26 mouse cellular contexts compared by ENCODE assay signal in genomic region chr14:54474744-54475143, GRCm38 (mm10). TPM values are rescaled to one million over a fixed set of nuclear protein-coding genes. Genes with fewer than 3 reads are reported as not detected.
DNase-seq lines count a peak whose midpoint lies in the region; ATAC-seq and TF ChIP-seq lines count a peak whose summit lies in the region.
"Had no signal": no experiment of that assay in that cellular context is flagged by ENCODE, and none has a peak within 500 bp of the region (broad histone marks: within the 10 kb centered on the region; RNA-seq: fewer than 3 reads in every experiment).

No protein-coding gene starts in this region.

- 69% methylated on average over 5 of the region's 5 CpGs for WGBS in hindbrain, embryonic 15.5 days
- 86% methylated on average over 5 of the region's 5 CpGs for WGBS in hindbrain, embryonic 14.5 days
- WGBS in lung, embryonic 15.5 days, result 63% methylated on average over 5 of the region's 5 CpGs

- no peaks in the 10 kb centered on the region for H3K9me3 ChIP-seq in hindbrain, embryonic 15.5 days
- no peaks in the 10 kb centered on the region for H3K9me3 ChIP-seq in hindbrain, embryonic 14.5 days (ENCODE audit: control insufficient read depth, low read length)
- H3K9me3 ChIP-seq in lung, embryonic 15.5 days, result no peaks in the 10 kb centered on the region
- H3K9me3 ChIP-seq: embryonic facial prominence, embryonic 13.5 days; embryonic facial prominence, embryonic 15.5 days; forebrain, embryonic 10.5 days; forebrain, embryonic 12.5 days; G1E had no signal

- 0 out of 2 replicates have a peak, but pooled peaks cover 4% of the 10 kb centered on the region for H3K27me3 ChIP-seq in hindbrain, embryonic 15.5 days
- no peaks in the 10 kb centered on the region for H3K27me3 ChIP-seq in hindbrain, embryonic 14.5 days (ENCODE audit: control insufficient read depth, insufficient read depth, low read length)
- peaks cover 20% of the 10 kb centered on the region for H3K27me3 ChIP-seq in lung, embryonic 15.5 days
- H3K27me3 ChIP-seq: CH12.LX, Patski had no signal

- peaks cover 40% of the 10 kb centered on the region for H3K4me1 ChIP-seq in hindbrain, embryonic 15.5 days (replicated peaks)
- H3K4me1 ChIP-seq in hindbrain, embryonic 14.5 days (replicated peaks; ENCODE audit: control insufficient read depth, insufficient read depth, low read length), result peaks cover 29% of the 10 kb centered on the region
- H3K4me1 ChIP-seq in lung, embryonic 15.5 days, result peaks cover 42% of the 10 kb centered on the region

- TF ChIP-seq POLR2A in brain, embryonic 14.5 days (IDR thresholded peaks at IDR 0.05; ENCODE audit: borderline replicate concordance, extremely low read depth, insufficient read depth, insufficient read length, poor library complexity, severe bottlenecking), result no peak

- H3K27ac ChIP-seq in hindbrain, embryonic 15.5 days (replicated peaks), result peak overlapping the region; percentile 83
- H3K27ac ChIP-seq in hindbrain, embryonic 14.5 days, result no peak overlapping the region
- no peak overlapping the region for H3K27ac ChIP-seq in lung, embryonic 15.5 days
- H3K27ac ChIP-seq: embryonic facial prominence, embryonic 13.5 days; embryonic facial prominence, embryonic 15.5 days had no signal

- peaks cover 8% of the 10 kb centered on the region; the same call in 1 of the 2 replicates for H3K36me3 ChIP-seq in hindbrain, embryonic 15.5 days
- peaks cover 8% of the 10 kb centered on the region for H3K36me3 ChIP-seq in hindbrain, embryonic 14.5 days (replicated peaks; ENCODE audit: control insufficient read depth, insufficient read depth)
- peaks cover 6% of the 10 kb centered on the region; the same call in 1 of the 2 replicates for H3K36me3 ChIP-seq in lung, embryonic 15.5 days

- no peak overlapping the region for H3K4me3 ChIP-seq in hindbrain, embryonic 15.5 days
- H3K4me3 ChIP-seq in hindbrain, embryonic 14.5 days (replicated peaks; ENCODE audit: low read length), result no peak overlapping the region
- H3K4me3 ChIP-seq in lung, embryonic 15.5 days, result no peak overlapping the region
- H3K4me3 ChIP-seq: erythroblast, embryonic 14.5 days had no signal

- no peak overlapping the region for H3K9ac ChIP-seq in hindbrain, embryonic 15.5 days
- H3K9ac ChIP-seq in hindbrain, embryonic 14.5 days, result no peak overlapping the region
- H3K9ac ChIP-seq in lung, embryonic 15.5 days, result no peak overlapping the region
- H3K9ac ChIP-seq: embryonic facial prominence, embryonic 15.5 days had no signal

- TF ChIP-seq CTCF in brain, embryonic 14.5 days (IDR thresholded peaks at IDR 0.05; ENCODE audit: borderline replicate concordance, extremely low read depth, insufficient read depth, insufficient read length), result no peak

- ATAC-seq in cerebellum, adult (ENCODE audit: insufficient number of reproducible peaks, low FRiP score, low TSS enrichment), result no peak
- ATAC-seq in hindbrain, embryonic 15.5 days (ENCODE audit: low FRiP score, low read depth), result no peak
- no peak for ATAC-seq in hindbrain, embryonic 14.5 days (ENCODE audit: low FRiP score)
- no peak for ATAC-seq in lung, embryonic 15.5 days (ENCODE audit: borderline replicate concordance, extremely low read depth, low FRiP score, low TSS enrichment)
- ATAC-seq: activated CD4-positive, CD25-positive, alpha-beta regulatory T cell, adult 4 months; CD4-positive, CD25-positive, alpha-beta regulatory T cell, adult 4 months; Patski had no signal

- DNase-seq in cerebellum, postnatal 10 days, result peak; percentile 37 to 57
- no peak for DNase-seq in hindbrain, embryonic 14.5 days (ENCODE audit: low spot score)
- no peak for DNase-seq in lung, postnatal 14 days
- DNase-seq in brain, embryonic 14.5 days (ENCODE audit: low read depth), result peak; percentile 10
- DNase-seq: adrenal gland, adult 8-10 months; adrenal gland, postnatal 14 days; adrenal gland, postnatal 36 days; B cell, adult 2 months; cerebellum, adult 11-12 months; cerebellum, adult 2 months; cerebellum, adult 9-10 months; cerebellum, postnatal 36 days; embryo, embryonic 11 days had no signal

- no peak overlapping the region for H3K4me2 ChIP-seq in hindbrain, embryonic 15.5 days
- no peak overlapping the region for H3K4me2 ChIP-seq in hindbrain, embryonic 14.5 days (replicated peaks)
- H3K4me2 ChIP-seq in lung, embryonic 15.5 days, result peak overlapping the region; percentile 83; the same call in 1 of the 2 replicates

RNA-seq across cellular contexts. Expression of gene Rem2, which starts 1.2 kb away (rescaled TPM):
- 39.7 and 42.2 TPM in 2 replicates for polyA plus RNA-seq in hindbrain, embryonic 15.5 days (2015; fragmentation: Nextera tagmentation; extraction: Ambion mirVana)
- 32.5 and 41.1 TPM in 2 replicates for polyA plus RNA-seq in hindbrain, embryonic 14.5 days (2014; fragmentation: Nextera tagmentation; extraction: Ambion mirVana)
- polyA plus RNA-seq in lung, embryonic 15.5 days (2015; fragmentation: Nextera tagmentation; extraction: Ambion mirVana), result 14.6 and 16.2 TPM in 2 replicates
- 24.7 and 31.3 TPM in 2 replicates for polyA plus RNA-seq in brain, embryonic 14.5 days (2012; rRNA removed)
- polyA plus RNA-seq: erythroblast, embryonic 14.5 days had no signal

RNA-seq across cellular contexts. Expression of gene Lrp10, which starts 10.8 kb away (rescaled TPM):
- 30.3 and 34.3 TPM in 2 replicates for polyA plus RNA-seq in hindbrain, embryonic 15.5 days (2015; fragmentation: Nextera tagmentation; extraction: Ambion mirVana)
- 29.2 and 30.8 TPM in 2 replicates for polyA plus RNA-seq in hindbrain, embryonic 14.5 days (2014; fragmentation: Nextera tagmentation; extraction: Ambion mirVana)
- 51.5 and 57.5 TPM in 2 replicates for polyA plus RNA-seq in lung, embryonic 15.5 days (2015; fragmentation: Nextera tagmentation; extraction: Ambion mirVana)
- 39.6 and 41.5 TPM in 2 replicates for polyA plus RNA-seq in brain, embryonic 14.5 days (2012; rRNA removed)

RNA-seq across cellular contexts. Expression of gene Prmt5, which starts 42.6 kb away (rescaled TPM):
- polyA plus RNA-seq in hindbrain, embryonic 15.5 days (2015; fragmentation: Nextera tagmentation; extraction: Ambion mirVana), result 89.7 and 101 TPM in 2 replicates
- polyA plus RNA-seq in hindbrain, embryonic 14.5 days (2014; fragmentation: Nextera tagmentation; extraction: Ambion mirVana), result 90.0 and 99.7 TPM in 2 replicates
- 83.6 and 87.0 TPM in 2 replicates for polyA plus RNA-seq in lung, embryonic 15.5 days (2015; fragmentation: Nextera tagmentation; extraction: Ambion mirVana)
- polyA plus RNA-seq in brain, embryonic 14.5 days (2012; rRNA removed), result 88.7 and 95.5 TPM in 2 replicates

RNA-seq across cellular contexts. Expression of gene Mmp14, which starts 43.3 kb away (rescaled TPM):
- polyA plus RNA-seq in hindbrain, embryonic 15.5 days (2015; fragmentation: Nextera tagmentation; extraction: Ambion mirVana), result 51.1 and 53.4 TPM in 2 replicates
- 43.6 and 47.3 TPM in 2 replicates for polyA plus RNA-seq in hindbrain, embryonic 14.5 days (2014; fragmentation: Nextera tagmentation; extraction: Ambion mirVana)
- polyA plus RNA-seq in lung, embryonic 15.5 days (2015; fragmentation: Nextera tagmentation; extraction: Ambion mirVana), result 180 and 182 TPM in 2 replicates
- 80.4 and 83.8 TPM in 2 replicates for polyA plus RNA-seq in brain, embryonic 14.5 days (2012; rRNA removed)
- polyA plus RNA-seq: CD4-positive, CD25-positive, alpha-beta regulatory T cell, adult 4 months had no signal

RNA-seq across cellular contexts. Expression of gene Mrpl52, which starts 48.0 kb away (rescaled TPM):
- 241 and 251 TPM in 2 replicates for polyA plus RNA-seq in hindbrain, embryonic 15.5 days (2015; fragmentation: Nextera tagmentation; extraction: Ambion mirVana)
- polyA plus RNA-seq in hindbrain, embryonic 14.5 days (2014; fragmentation: Nextera tagmentation; extraction: Ambion mirVana), result 245 and 308 TPM in 2 replicates
- polyA plus RNA-seq in lung, embryonic 15.5 days (2015; fragmentation: Nextera tagmentation; extraction: Ambion mirVana), result 268 and 271 TPM in 2 replicates
- polyA plus RNA-seq in brain, embryonic 14.5 days (2012; rRNA removed), result 186 and 230 TPM in 2 replicates

Comparison
In these comparisons a context has a peak if more than half of its experiments do, and no peak if none do; other contexts are left out.
1. DNase-seq: peak in cerebellum, postnatal 10 days (2 of 2) and brain, embryonic 14.5 days (single experiment); none in hindbrain, embryonic 14.5 days (single experiment) and lung, postnatal 14 days (single experiment).